Mouse (Mus musculus) intestine, embryonic 15.5 days (tissue): ENCODE measurements at regions not wholly inside any gene's neighbourhood (a gene's known extent, or its start where the extent isn't known, plus 50 kb on each side); places are given as distances from the start of the nearest gene placed in this dataset.

Source experiments
- ATAC-seq: fragments of 200-750 bp; cut with Nextera tagmentation; 2 replicates; pipeline ENCODE4 v1.8.0; 2017; ENCODE audit warnings: moderate TSS enrichment, moderate library complexity
- H3K27ac ChIP-seq: fragments of 300-500 bp; sonication (generic); 2 replicates; pipeline ENCODE4 v1.5.1; 2015; ENCODE audit warnings: mild to moderate bottlenecking, inconsistent platforms
- H3K27me3 ChIP-seq: fragments of 300-500 bp; sonication (generic); replicated peaks from 2 replicates; pipeline ENCODE4 v1.6.1; 2015; ENCODE audit warnings: inconsistent platforms
- H3K36me3 ChIP-seq: fragments of 300-500 bp; sonication (generic); 2 replicates; pipeline ENCODE4 v1.6.1; 2015; ENCODE audit warnings: inconsistent platforms
- H3K4me1 ChIP-seq: fragments of 300-500 bp; sonication (generic); replicated peaks from 2 replicates; pipeline ENCODE4 v1.6.1; 2015; ENCODE audit warnings: inconsistent platforms
- H3K4me2 ChIP-seq: fragments of 300-500 bp; sonication (generic); replicated peaks from 2 replicates; pipeline ENCODE4 v1.6.1; 2015; ENCODE audit warnings: mild to moderate bottlenecking, inconsistent platforms
- H3K4me3 ChIP-seq: fragments of 300-500 bp; sonication (generic); replicated peaks from 2 replicates; pipeline ENCODE4 v1.5.1; 2015; ENCODE audit warnings: inconsistent platforms
- H3K9ac ChIP-seq: fragments of 300-500 bp; sonication (generic); 2 replicates; pipeline ENCODE4 v1.6.1; 2015; ENCODE audit warnings: inconsistent platforms
- H3K9me3 ChIP-seq: fragments of 300-500 bp; sonication (generic); 2 replicates; pipeline ENCODE4 v1.6.1; 2016; ENCODE audit warnings: inconsistent platforms
- WGBS: fragments of 180-500 bp; shearing (Covaris S2); methylation state at CpG from one replicate; pipeline ENCODE4 v1.1.7; 2015; 5-methylcytosine and 5-hydroxymethylcytosine counted together

- Histone ChIP-seq H3K36me3 (no peaks in the 10 kb centered on the region), H3K27ac (no peak overlapping the region), H3K4me1 (no peaks in the 10 kb centered on the region), H3K9ac (no peak overlapping the region), H3K4me3 (no peak overlapping the region), H3K27me3 (no peaks in the 10 kb centered on the region), H3K4me2 (no peak overlapping the region), H3K9me3 (no peaks in the 10 kb centered on the region)
- no peak for ATAC-seq
- WGBS: 70% methylated on average over 4 of the region's 4 CpGs
These were observed 361.1 kb downstream of the Phkb start for GRCm38 (mm10) chr8:86201830-86202229.

- no peak overlapping the region for H3K4me2 ChIP-seq
- no peaks in the 10 kb centered on the region for H3K36me3 ChIP-seq
- no peak overlapping the region for H3K27ac ChIP-seq
- no peaks in the 10 kb centered on the region for H3K9me3 ChIP-seq
- WGBS: 83% methylated on average over 4 of the region's 4 CpGs
- H3K4me1 ChIP-seq: no peaks in the 10 kb centered on the region
- H3K4me3 ChIP-seq: no peak overlapping the region
- ATAC-seq: no peak
- no peak overlapping the region for H3K9ac ChIP-seq
- H3K27me3 ChIP-seq: no peaks in the 10 kb centered on the region
These were observed 351.5 kb downstream of the Phkb start for GRCm38 (mm10) chr8:86192262-86192661.

DNA sequence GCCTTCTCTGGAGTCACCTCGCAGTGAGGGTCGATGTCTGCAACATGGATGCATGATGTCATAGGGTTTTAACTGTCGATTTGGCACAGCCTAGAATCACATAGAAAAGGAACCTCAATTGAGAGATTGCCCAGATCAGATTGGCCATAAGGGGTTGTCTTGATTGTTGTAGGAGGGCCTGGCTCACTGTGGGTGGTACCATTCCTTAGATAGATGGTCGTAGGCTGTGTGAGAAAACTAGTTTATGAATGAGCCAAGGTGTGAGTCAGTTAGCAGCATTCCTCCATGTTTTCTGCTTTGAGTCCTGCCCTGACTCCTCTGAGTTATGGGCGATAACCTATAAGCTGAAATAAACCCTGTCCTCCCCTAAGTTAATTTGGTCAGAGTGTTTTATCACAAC, 343.9 kb downstream of the Phkb start:
- no peak for ATAC-seq
- Histone ChIP-seq H3K4me3 (no peak overlapping the region), H3K9ac (no peak overlapping the region), H3K36me3 (no peaks in the 10 kb centered on the region), H3K27me3 (no peaks in the 10 kb centered on the region), H3K9me3 (no peaks in the 10 kb centered on the region), H3K4me1 (no peaks in the 10 kb centered on the region), H3K4me2 (no peak overlapping the region), H3K27ac (no peak overlapping the region)
- 90% methylated on average over 5 of the region's 5 CpGs for WGBS

GRCm38 (mm10) chr8:86180793-86181192, 340.0 kb downstream of the Phkb start:
- no peaks in the 10 kb centered on the region for H3K27me3 ChIP-seq
- H3K9ac ChIP-seq: no peak overlapping the region
- no peaks in the 10 kb centered on the region for H3K4me1 ChIP-seq
- no peaks in the 10 kb centered on the region for H3K9me3 ChIP-seq
- no peak overlapping the region for H3K4me2 ChIP-seq
- WGBS: 79% methylated on average over 3 of the region's 3 CpGs
- no peak overlapping the region for H3K4me3 ChIP-seq
- ATAC-seq: no peak
- H3K27ac ChIP-seq: no peak overlapping the region
- no peaks in the 10 kb centered on the region for H3K36me3 ChIP-seq

GRCm38 (mm10) chr8:86170091-86170490, 329.3 kb downstream of the Phkb start:
- Histone ChIP-seq H3K36me3 (no peaks in the 10 kb centered on the region), H3K27ac (no peak overlapping the region), H3K27me3 (no peaks in the 10 kb centered on the region), H3K4me3 (no peak overlapping the region), H3K4me2 (no peak overlapping the region), H3K4me1 (no peaks in the 10 kb centered on the region), H3K9me3 (no peaks in the 10 kb centered on the region), H3K9ac (no peak overlapping the region)
- ATAC-seq: no peak
- WGBS: 69% methylated on average over 1 of the region's 1 CpGs

- WGBS: 79% methylated on average over 2 of the region's 2 CpGs
- Histone ChIP-seq H3K4me1 (no peaks in the 10 kb centered on the region), H3K4me3 (no peak overlapping the region)
These were observed 324.1 kb downstream of the Phkb start for GRCm38 (mm10) chr8:86164818-86165217.

GRCm38 (mm10) chr8:86159074-86159783, 318.5 kb downstream of the Phkb start:
- Histone ChIP-seq H3K9ac (no peak overlapping the region), H3K36me3 (no peaks in the 10 kb centered on the region), H3K9me3 (no peaks in the 10 kb centered on the region), H3K4me3 (no peak overlapping the region), H3K4me2 (no peak overlapping the region), H3K27ac (no peak overlapping the region), H3K4me1 (no peaks in the 10 kb centered on the region), H3K27me3 (no peaks in the 10 kb centered on the region)
- ATAC-seq: no peak
- 94% methylated on average over 6 of the region's 6 CpGs for WGBS

More at GRCm38 (mm10) chr8:86164818-86165217, 324.1 kb downstream of the Phkb start:
- no peak for ATAC-seq
- H3K27me3 ChIP-seq: no peaks in the 10 kb centered on the region
- H3K9ac ChIP-seq: no peak overlapping the region
- no peak overlapping the region for H3K4me2 ChIP-seq
- no peak overlapping the region for H3K27ac ChIP-seq
- no peaks in the 10 kb centered on the region for H3K36me3 ChIP-seq
- H3K9me3 ChIP-seq: no peaks in the 10 kb centered on the region

- H3K4me2 ChIP-seq: no peak overlapping the region
- no peaks in the 10 kb centered on the region for H3K9me3 ChIP-seq
- H3K9ac ChIP-seq: no peak overlapping the region
- ATAC-seq: no peak
- H3K27ac ChIP-seq: no peak overlapping the region
- WGBS: 55% methylated on average over 6 of the region's 6 CpGs
- no peaks in the 10 kb centered on the region for H3K36me3 ChIP-seq
- no peaks in the 10 kb centered on the region for H3K4me1 ChIP-seq
- no peaks in the 10 kb centered on the region for H3K27me3 ChIP-seq
- H3K4me3 ChIP-seq: no peak overlapping the region
These were observed 306.8 kb downstream of the Phkb start for GRCm38 (mm10) chr8:86147586-86147985.

- H3K9ac ChIP-seq: no peak overlapping the region
- ATAC-seq: no peak
- H3K4me3 ChIP-seq: no peak overlapping the region
- no peaks in the 10 kb centered on the region for H3K9me3 ChIP-seq
- H3K36me3 ChIP-seq: no peaks in the 10 kb centered on the region
- no peak overlapping the region for H3K4me2 ChIP-seq
- 70% methylated on average over 2 of the region's 2 CpGs for WGBS
- H3K4me1 ChIP-seq: no peaks in the 10 kb centered on the region
- H3K27ac ChIP-seq: no peak overlapping the region
- H3K27me3 ChIP-seq: no peaks in the 10 kb centered on the region
These were observed 284.5 kb downstream of the Phkb start for GRCm38 (mm10) chr8:86125244-86125643.

GRCm38 (mm10) chr8:86124655-86125054, 283.9 kb downstream of the Phkb start:
- Histone ChIP-seq H3K27me3 (no peaks in the 10 kb centered on the region), H3K36me3 (no peaks in the 10 kb centered on the region), H3K9me3 (no peaks in the 10 kb centered on the region), H3K4me3 (no peak overlapping the region), H3K27ac (no peak overlapping the region), H3K4me1 (no peaks in the 10 kb centered on the region), H3K4me2 (no peak overlapping the region), H3K9ac (no peak overlapping the region)
- WGBS: 84% methylated on average over 1 of the region's 1 CpGs
- ATAC-seq: no peak
